Mouse (Mus musculus) hindbrain, embryonic 15.5 days (tissue): ENCODE data around the gene Rassf7. TPM values are rescaled to one million over a fixed set of nuclear protein-coding genes. Genes with fewer than 3 reads are reported as not detected.

Experiments used
- ATAC-seq: fragments of 200-750 bp; cut with Nextera tagmentation; 2 replicates; pipeline ENCODE4 v1.8.0; 2017; ENCODE audit warnings: low read depth, moderate number of reproducible peaks, moderate TSS enrichment; ENCODE audit not compliant: low FRiP score
- H3K27ac ChIP-seq: fragments of 300-500 bp; sonication (generic); replicated peaks from 2 replicates; pipeline ENCODE4 v1.5.1; 2015; ENCODE audit warnings: mild to moderate bottlenecking, inconsistent platforms
- H3K27me3 ChIP-seq: fragments of 300-500 bp; sonication (generic); 2 replicates; pipeline ENCODE4 v1.6.1; 2015; ENCODE audit warnings: control low read depth, inconsistent platforms
- H3K36me3 ChIP-seq: fragments of 300-500 bp; sonication (generic); 2 replicates; pipeline ENCODE4 v1.6.1; 2015; ENCODE audit warnings: control low read depth, inconsistent platforms
- H3K4me1 ChIP-seq: fragments of 300-500 bp; sonication (generic); replicated peaks from 2 replicates; pipeline ENCODE4 v1.6.1; 2015; ENCODE audit warnings: control low read depth, inconsistent platforms
- H3K4me2 ChIP-seq: fragments of 300-500 bp; sonication (generic); 2 replicates; pipeline ENCODE4 v1.6.1; 2015; ENCODE audit warnings: moderate library complexity, mild to moderate bottlenecking, inconsistent platforms
- H3K4me3 ChIP-seq: fragments of 300-500 bp; sonication (generic); 2 replicates; pipeline ENCODE4 v1.5.1; 2015; ENCODE audit warnings: mild to moderate bottlenecking, inconsistent platforms
- H3K9ac ChIP-seq: fragments of 300-500 bp; sonication (generic); 2 replicates; pipeline ENCODE4 v1.6.1; 2015; ENCODE audit warnings: inconsistent platforms
- H3K9me3 ChIP-seq: fragments of 300-500 bp; sonication (generic); 2 replicates; pipeline ENCODE4 v1.6.1; 2016; ENCODE audit warnings: control low read depth, inconsistent platforms
- WGBS: fragments of 180-500 bp; shearing (Covaris S2); methylation state at CpG from one replicate; pipeline ENCODE4 v1.1.7; 2015; 5-methylcytosine and 5-hydroxymethylcytosine counted together
- polyA plus RNA-seq: library from polyadenylated mRNA; unstranded; fragments of >200 nt; fragmentation: Nextera tagmentation; extraction: Ambion mirVana; gene quantifications from 2 replicates; pipeline ENCODE4 v1.2.1, GENCODE M21; 2015

Rassf7 gene
- polyA plus RNA-seq, 1 experiment from 2014 or later: 24.5 TPM

DNA sequence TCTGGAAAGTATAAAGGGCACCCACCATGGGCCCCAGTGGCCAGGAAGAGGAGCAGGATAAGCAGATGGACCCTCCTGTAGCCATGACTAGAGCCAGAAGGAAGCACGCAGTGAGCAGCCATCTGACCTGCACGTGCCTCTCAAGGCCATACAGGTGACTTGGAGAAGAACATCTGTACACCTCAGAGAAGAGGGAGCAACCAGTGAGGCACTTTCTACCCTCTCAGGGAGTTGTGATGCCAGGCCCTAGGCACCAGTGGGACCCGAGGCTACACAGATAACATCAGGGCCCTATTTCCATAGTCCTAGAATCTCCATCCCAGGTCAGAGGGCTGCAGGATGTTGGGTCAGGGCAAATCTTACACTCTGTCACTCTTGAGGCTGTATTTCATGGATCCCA is 25.4 kb upstream of the Rassf7 start:
- Histone ChIP-seq H3K9ac (no peak overlapping the region), H3K4me1 (peaks cover 26% of the 10 kb centered on the region), H3K27me3 (no peaks in the 10 kb centered on the region), H3K9me3 (no peaks in the 10 kb centered on the region), H3K27ac (no peak overlapping the region), H3K4me3 (no peak overlapping the region), H3K36me3 (peaks cover 33% of the 10 kb centered on the region), H3K4me2 (no peak overlapping the region)
- 89% methylated on average over 3 of the region's 3 CpGs for WGBS
- ATAC-seq: no peak

- no peak overlapping the region for H3K4me2 ChIP-seq
- ATAC-seq: no peak
- H3K4me3 ChIP-seq: no peak overlapping the region
- no peaks in the 10 kb centered on the region for H3K9me3 ChIP-seq
- 92% methylated on average over 14 of the region's 14 CpGs for WGBS
- no peaks in the 10 kb centered on the region for H3K27me3 ChIP-seq
- peaks cover 33% of the 10 kb centered on the region for H3K36me3 ChIP-seq
- H3K27ac ChIP-seq: no peak overlapping the region
- H3K4me1 ChIP-seq: peaks cover 29% of the 10 kb centered on the region
- no peak overlapping the region for H3K9ac ChIP-seq
Observed at GRCm38 (mm10) chr7:141191036-141191435, 24.6 kb upstream of the Rassf7 start.

DNA sequence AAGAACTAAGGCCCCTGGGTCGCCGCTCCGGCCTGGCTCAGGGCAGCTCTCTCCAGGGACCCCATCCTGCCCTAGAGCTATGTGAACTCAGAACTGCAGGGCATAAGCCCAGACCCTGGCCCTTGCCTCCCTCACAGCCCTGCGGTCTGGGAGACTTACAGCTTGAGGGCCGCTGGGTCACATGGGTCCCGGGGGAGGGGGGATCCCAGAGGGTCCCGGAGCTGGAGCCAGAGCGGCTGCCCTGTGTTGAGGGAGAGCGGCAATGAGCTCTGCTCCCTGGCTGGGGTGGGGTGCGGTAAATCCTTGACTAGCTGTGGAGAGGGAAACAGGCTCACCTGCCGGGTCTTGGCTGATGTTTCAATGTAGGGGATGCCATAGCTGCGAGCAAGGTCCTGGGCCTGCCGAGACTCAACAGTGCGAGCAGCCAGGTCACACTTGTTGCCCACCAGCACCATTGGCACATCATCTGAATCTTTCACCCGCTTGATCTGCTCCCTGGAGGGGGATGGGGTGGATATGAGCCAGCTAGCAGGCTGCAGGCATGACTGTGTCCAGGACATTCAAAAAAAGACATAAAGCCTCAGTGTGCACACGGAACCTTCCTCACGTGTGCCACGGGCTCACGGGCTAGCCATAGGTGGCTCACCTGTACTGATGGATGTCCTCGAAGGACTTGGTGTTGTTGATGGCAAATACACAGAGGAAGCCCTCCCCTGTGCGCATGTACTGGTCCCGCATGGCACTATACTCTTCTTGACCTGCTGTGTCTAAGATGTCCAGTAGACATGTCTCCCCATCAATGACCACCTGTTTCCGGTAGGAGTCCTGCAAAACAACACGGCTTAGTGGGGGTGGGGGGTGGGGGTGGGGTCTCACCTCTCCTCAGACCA is 23.6 kb upstream of the Rassf7 start:
- peak overlapping the region; percentile 100 for H3K4me2 ChIP-seq
- no peaks in the 10 kb centered on the region for H3K27me3 ChIP-seq
- peaks cover 29% of the 10 kb centered on the region for H3K4me1 ChIP-seq
- no peak for ATAC-seq
- peaks cover 33% of the 10 kb centered on the region for H3K36me3 ChIP-seq
- peak overlapping the region; percentile 67; the same call in 1 of the 2 replicates for H3K4me3 ChIP-seq
- H3K27ac ChIP-seq: no peak overlapping the region
- 91% methylated on average over 24 of the region's 24 CpGs for WGBS
- no peaks in the 10 kb centered on the region for H3K9me3 ChIP-seq
- H3K9ac ChIP-seq: peak overlapping the region; percentile 98; the same call in 1 of the 2 replicates

DNA sequence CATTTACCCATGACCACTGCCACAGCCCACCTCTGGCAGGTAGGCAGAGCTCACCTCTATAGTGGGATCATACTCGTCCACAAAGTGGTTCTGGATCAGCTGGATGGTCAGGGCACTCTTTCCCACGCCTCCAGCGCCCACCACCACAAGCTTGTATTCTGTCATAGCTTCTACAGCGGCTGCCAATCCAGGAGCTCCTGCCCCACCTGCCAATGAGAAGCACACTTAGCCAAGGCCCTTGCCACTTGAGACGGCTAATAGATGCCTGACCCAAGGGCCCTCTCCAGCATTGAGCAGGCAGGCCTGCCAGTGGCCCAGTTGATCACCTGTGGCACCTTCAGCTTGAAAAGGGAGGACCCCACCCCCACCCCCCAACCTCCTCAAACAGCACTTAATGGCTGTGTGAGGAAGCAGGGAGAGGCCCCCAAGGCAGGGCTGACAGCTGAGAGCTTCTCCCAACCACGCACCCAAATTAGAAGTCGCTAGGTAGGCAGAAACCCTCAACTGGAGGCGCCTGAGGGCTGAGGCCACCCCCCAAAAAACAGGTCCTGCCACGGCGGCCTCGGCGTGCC is 22.8 kb upstream of the Rassf7 start:
- Histone ChIP-seq H3K4me1 (peaks cover 29% of the 10 kb centered on the region), H3K36me3 (peaks cover 33% of the 10 kb centered on the region), H3K4me2 (peak overlapping the region; percentile 100), H3K9me3 (no peaks in the 10 kb centered on the region), H3K27me3 (no peaks in the 10 kb centered on the region), H3K27ac (peak overlapping the region; percentile 87), H3K4me3 (peak overlapping the region; percentile 67), H3K9ac (peak overlapping the region; percentile 98)
- 27% methylated on average over 12 of the region's 12 CpGs for WGBS
- ATAC-seq: no peak

DNA sequence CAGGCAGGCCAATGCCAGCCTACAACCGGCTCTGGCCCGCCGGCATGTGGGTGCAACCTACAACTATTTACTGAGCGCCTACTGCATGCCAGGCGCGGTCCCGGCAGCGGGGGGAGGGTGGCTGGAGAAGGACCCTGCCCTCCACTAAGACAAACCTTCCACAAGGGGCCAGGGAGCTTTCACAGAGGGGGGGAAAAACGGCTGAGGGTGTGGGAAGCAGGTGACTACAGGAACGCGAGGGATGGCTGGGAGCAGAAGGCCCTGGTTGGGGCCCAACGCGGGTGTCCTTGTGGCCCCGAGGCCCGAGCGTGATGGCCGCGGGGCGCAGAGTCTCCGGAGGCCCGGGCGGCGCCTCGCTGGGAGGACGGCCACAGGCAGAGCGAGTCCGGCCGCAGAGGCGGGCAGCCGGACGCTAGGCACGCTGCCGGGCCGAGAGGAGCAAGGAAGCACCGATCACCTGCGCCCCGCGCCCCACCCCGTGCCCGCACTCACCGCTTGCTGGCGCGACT is 22.3 kb upstream of the Rassf7 start:
- Histone ChIP-seq H3K36me3 (peaks cover 33% of the 10 kb centered on the region), H3K27ac (peak overlapping the region; percentile 87), H3K4me2 (peak overlapping the region; percentile 100), H3K27me3 (no peaks in the 10 kb centered on the region), H3K9ac (peak overlapping the region; percentile 98), H3K9me3 (no peaks in the 10 kb centered on the region), H3K4me3 (peak overlapping the region; percentile 67), H3K4me1 (peaks cover 29% of the 10 kb centered on the region)
- 0% methylated on average over 32 of the region's 43 CpGs for WGBS
- ATAC-seq: no peak

- peak; percentile 95 for ATAC-seq
- Histone ChIP-seq H3K4me1 (peaks cover 29% of the 10 kb centered on the region), H3K36me3 (peaks cover 31% of the 10 kb centered on the region), H3K4me3 (peak within 1 kb of the TSS; percentile 67), H3K27me3 (no peaks in the 10 kb centered on the region), H3K4me2 (peak within 1 kb of the TSS; percentile 100), H3K9ac (peak within 1 kb of the TSS; percentile 98), H3K9me3 (no peaks in the 10 kb centered on the region), H3K27ac (peak within 1 kb of the TSS; percentile 87)
- WGBS: under 1% methylated on average over 33 of the region's 39 CpGs
Observed at GRCm38 (mm10) chr7:141193948-141194347, 21.7 kb upstream of the Rassf7 start, which contains the start of the genes Hras and Lrrc56. TSS of gene Hras (minus strand) at chr7:141194005. TSS of gene Lrrc56 (plus strand) at chr7:141194157.

GRCm38 (mm10) chr7:141194409-141194808 is 21.3 kb upstream of the Rassf7 start:
- Histone ChIP-seq H3K4me3 (peak overlapping the region; percentile 67), H3K36me3 (peaks cover 26% of the 10 kb centered on the region), H3K27me3 (no peaks in the 10 kb centered on the region), H3K9me3 (no peaks in the 10 kb centered on the region), H3K4me2 (peak overlapping the region; percentile 100), H3K4me1 (peaks cover 29% of the 10 kb centered on the region), H3K9ac (peak overlapping the region; percentile 53), H3K27ac (peak overlapping the region; percentile 81)
- no peak for ATAC-seq
- WGBS: 0% methylated on average over 23 of the region's 23 CpGs

DNA sequence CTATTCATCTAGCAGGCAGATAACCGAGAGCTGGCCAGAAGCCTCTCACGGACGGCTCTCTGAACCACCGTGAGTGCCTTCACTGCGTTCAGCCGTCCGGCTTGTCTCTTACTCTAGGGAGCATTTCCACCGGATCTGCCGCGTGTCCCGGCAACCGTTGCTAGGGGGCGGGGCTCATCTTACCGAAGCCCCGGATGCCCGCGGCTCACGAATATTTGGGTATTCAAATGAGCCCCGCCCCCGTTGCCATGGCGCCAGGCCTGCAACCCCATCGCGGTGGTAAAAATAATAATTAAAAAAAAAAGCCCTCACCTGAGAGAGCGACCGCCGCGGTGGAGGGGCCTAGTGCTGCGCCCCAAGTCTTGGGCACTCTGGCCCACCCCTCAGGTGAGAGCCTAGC is 20.8 kb upstream of the Rassf7 start:
- H3K9me3 ChIP-seq: no peaks in the 10 kb centered on the region
- peak overlapping the region; percentile 100 for H3K4me2 ChIP-seq
- H3K4me1 ChIP-seq: peaks cover 29% of the 10 kb centered on the region
- ATAC-seq: peak; percentile 21
- H3K4me3 ChIP-seq: peak overlapping the region; percentile 67
- H3K27me3 ChIP-seq: no peaks in the 10 kb centered on the region
- WGBS: under 1% methylated on average over 28 of the region's 28 CpGs
- peak overlapping the region; percentile 81 for H3K27ac ChIP-seq
- H3K9ac ChIP-seq: peak overlapping the region; percentile 53
- peaks cover 22% of the 10 kb centered on the region for H3K36me3 ChIP-seq

GRCm38 (mm10) chr7:141195754-141196153 is 19.9 kb upstream of the Rassf7 start:
- ATAC-seq: no peak
- peaks cover 29% of the 10 kb centered on the region for H3K4me1 ChIP-seq
- WGBS: 94% methylated on average over 2 of the region's 2 CpGs
- no peak overlapping the region for H3K27ac ChIP-seq
- no peak overlapping the region for H3K9ac ChIP-seq
- peak overlapping the region; percentile 100; the same call in 1 of the 2 replicates for H3K4me2 ChIP-seq
- H3K4me3 ChIP-seq: peak overlapping the region; percentile 67; the same call in 1 of the 2 replicates
- peaks cover 13% of the 10 kb centered on the region for H3K36me3 ChIP-seq
- no peaks in the 10 kb centered on the region for H3K9me3 ChIP-seq
- H3K27me3 ChIP-seq: no peaks in the 10 kb centered on the region

DNA sequence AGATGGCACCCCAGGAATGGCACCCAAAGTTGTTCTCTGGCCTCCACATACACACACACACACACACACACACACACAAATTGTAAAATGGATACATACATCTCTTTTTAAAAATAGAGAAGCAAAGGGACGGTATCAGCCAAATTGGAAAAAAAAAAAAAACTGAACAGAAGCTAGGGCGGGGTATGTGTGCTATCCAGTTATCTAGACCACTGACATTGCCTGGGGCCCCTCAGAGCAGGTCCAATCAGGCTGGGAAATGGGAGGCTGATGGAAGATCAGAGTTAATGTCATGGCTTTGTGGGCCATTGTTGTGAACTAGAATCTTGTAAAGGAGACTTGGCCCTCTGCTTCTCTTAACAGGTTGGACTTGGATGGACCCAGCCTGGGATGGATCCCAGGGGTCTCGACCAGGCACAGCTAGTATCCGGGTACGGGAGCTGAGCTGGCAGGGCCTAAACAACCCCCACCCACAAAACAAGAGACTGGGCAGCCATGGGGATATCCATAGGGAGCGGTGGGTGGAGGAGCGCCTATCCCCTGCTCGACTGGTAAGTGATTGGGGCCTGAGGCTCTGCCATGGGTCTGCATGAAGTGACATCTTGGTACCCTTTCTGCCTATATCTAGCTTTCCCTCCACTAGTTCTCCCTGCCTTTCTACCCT is 18.9 kb upstream of the Rassf7 start:
- Histone ChIP-seq H3K36me3 (peaks cover 4% of the 10 kb centered on the region; the same call in 1 of the 2 replicates), H3K9me3 (no peaks in the 10 kb centered on the region), H3K4me2 (no peak overlapping the region), H3K27me3 (no peaks in the 10 kb centered on the region), H3K9ac (no peak overlapping the region), H3K27ac (no peak overlapping the region), H3K4me1 (peaks cover 29% of the 10 kb centered on the region), H3K4me3 (no peak overlapping the region)
- no peak for ATAC-seq
- WGBS: 91% methylated on average over 8 of the region's 8 CpGs

GRCm38 (mm10) chr7:141198121-141198520 is 17.5 kb upstream of the Rassf7 start:
- no peaks in the 10 kb centered on the region for H3K9me3 ChIP-seq
- no peak for ATAC-seq
- H3K4me1 ChIP-seq: peaks cover 15% of the 10 kb centered on the region
- WGBS: 96% methylated on average over 4 of the region's 4 CpGs
- no peak overlapping the region for H3K9ac ChIP-seq
- no peak overlapping the region for H3K4me3 ChIP-seq
- no peaks in the 10 kb centered on the region for H3K36me3 ChIP-seq
- H3K4me2 ChIP-seq: no peak overlapping the region
- no peaks in the 10 kb centered on the region for H3K27me3 ChIP-seq
- no peak overlapping the region for H3K27ac ChIP-seq
